Mouse (Mus musculus) retina, embryonic 14.5 days (tissue): Measurements from ENCODE around the gene Zbtb46.
A peak's percentile ranks its signal among the peaks of the same experiment; 100 is the strongest.
"Not testable (repeated sequence)": the region's sequence is repeated elsewhere in the genome, so short reads cannot be mapped to it uniquely, and the experiment has no call there.

ENCODE experiments used
- DNase-seq: peaks from one replicate; pipeline ENCODE4 v3.0.0-alpha.2; 2015; ENCODE audit warnings: low spot score

Zbtb46 gene

DNA sequence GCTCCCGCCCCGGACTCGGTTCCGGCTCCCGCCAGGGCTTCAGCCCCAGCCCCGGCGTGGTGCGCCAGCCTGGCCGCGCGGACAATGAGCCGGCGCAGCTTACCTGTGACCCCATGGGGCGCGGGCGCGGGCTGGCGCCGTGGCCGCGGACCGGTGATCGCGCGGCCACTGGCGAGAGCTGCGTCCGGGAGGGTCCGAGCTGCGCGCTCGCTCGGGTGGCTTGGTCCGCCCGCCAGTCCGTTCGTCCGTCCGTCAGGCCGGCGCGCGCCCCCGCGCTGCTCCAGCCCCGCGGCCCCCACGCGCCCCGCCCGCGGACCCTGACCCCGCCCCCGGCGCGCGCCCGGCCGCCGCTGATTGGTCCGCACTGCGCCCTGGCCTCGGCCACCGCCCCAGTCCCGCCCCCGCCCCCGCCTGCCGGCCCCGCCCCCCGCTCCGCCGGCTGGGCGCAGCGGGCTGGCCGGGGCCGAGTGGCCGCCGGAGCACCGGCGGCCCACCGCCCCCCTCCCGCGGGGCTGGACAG is at the start of gene Zbtb46:
Zbtb46 (minus strand) TSS at position 274 of the 520 bp plus-strand sequence.
- peak; percentile 83 for DNase-seq

DNA sequence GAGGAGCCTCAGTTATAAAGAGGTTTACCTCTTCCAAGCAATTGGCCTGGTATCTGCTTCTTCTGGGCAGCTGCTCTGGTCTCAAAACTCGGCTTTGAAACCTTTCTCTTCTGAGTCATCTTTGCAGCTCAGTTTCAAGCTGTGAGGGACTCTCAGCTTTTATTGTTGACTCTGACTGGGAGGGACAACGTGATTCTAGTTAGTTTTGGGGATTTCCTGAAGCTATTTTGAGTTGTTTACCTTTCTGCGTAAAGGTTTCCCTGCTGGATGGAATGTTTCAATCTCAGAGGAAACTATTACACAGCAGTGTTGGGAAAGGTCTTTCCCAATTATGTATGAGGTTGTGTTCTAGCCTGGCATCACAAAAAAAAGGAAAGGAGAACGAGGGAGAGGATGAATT is 39.4 kb upstream of the Zbtb46 start:
- DNase-seq, result no peak

DNA sequence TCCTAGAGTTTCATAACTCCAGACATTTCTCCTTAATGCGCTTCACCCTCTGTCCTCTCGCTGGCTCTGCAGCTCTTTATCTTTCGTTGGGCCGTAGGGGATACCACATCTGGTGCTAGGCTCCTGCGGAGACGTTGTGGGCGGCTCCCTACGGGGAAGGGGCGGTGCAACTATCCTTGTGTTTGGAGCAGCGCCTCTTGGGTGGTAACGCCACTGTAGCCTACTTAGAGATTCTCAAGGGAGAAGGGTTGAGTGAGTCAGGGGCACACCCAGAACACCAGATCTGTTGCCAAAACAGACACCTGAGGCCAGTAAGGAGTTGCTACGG is 38.3 kb upstream of the Zbtb46 start:
- DNase-seq, result peak; percentile 67

DNA sequence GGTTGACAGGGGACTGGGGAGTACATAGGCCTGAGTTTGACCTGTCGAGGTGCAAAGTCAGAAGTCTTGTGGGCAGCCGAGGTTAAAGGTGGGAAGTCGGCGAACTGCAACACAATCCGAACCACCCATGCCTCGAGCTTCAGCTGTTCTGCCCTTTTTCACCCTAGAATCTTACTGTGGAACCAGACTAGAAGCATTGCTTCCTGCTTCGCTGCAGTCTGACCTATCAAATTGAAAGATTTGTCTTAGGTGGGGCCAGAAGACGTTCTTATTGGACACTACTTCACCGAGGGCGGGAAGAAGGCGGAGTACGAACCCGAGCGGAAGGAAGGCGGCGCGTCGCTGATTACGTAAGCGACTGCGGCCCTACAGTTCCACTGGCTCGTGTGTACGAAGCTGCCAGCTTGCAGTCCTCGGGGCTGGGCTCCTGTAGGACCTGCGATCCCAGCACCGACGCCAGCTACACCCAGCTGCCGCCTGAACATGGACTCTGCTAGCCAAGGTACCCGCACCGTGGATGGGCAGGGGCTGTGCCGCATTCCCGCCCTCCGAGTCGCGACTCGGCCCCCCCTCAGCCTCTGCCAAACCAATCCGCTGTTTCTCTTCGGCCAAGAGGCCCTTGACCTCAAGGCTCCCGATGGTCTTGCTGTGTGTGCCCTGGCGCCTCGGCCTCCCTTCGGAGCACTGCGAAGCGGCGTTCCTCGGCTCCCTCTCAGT is 37.8 kb upstream of the Zbtb46 start, which contains the start of gene Tpd52l2:
Tpd52l2 (plus strand) TSS at position 312 of the 717 bp plus-strand sequence.
- DNase-seq, result peak; percentile 96

DNA sequence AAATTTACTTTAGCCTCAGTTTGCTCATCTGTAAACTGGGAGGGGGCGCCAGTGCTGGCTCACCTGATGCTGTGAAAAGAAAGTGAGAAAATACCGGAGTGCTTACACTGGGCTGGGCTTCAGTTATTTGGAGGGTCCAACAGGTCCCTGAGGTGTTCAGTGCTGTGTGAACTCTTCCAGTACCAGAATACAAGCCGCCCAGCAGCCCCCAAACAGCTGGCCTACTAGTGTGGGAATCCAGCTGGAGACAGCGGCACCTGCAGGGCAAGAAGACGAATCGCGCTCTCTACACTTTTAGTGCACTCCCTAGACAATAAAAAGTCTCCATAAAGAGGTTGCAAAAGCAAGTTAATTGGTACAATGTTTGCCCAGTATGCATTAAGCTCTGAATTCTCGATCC is 37.1 kb upstream of the Zbtb46 start:
- DNase-seq, result peak; percentile 71

DNA sequence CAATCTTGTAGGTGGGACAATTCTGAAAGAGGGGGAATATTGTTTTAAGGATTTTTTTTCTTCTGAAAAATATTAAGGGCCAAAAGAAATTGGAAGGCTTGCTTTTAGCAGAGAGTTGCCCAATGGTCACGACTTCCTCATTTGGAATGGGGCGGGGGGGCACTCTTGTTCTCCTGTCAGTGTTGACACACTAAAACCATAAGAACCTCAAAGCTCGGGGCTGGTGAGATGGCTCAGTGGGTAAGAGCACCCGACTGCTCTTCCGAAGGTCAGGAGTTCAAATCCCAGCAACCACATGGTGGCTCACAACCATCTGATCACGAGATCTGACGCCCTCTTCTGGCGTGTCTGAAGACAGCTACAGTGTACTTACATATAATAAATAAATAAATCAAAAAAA is 36.6 kb upstream of the Zbtb46 start:
- not testable (repeated sequence) for DNase-seq

DNA sequence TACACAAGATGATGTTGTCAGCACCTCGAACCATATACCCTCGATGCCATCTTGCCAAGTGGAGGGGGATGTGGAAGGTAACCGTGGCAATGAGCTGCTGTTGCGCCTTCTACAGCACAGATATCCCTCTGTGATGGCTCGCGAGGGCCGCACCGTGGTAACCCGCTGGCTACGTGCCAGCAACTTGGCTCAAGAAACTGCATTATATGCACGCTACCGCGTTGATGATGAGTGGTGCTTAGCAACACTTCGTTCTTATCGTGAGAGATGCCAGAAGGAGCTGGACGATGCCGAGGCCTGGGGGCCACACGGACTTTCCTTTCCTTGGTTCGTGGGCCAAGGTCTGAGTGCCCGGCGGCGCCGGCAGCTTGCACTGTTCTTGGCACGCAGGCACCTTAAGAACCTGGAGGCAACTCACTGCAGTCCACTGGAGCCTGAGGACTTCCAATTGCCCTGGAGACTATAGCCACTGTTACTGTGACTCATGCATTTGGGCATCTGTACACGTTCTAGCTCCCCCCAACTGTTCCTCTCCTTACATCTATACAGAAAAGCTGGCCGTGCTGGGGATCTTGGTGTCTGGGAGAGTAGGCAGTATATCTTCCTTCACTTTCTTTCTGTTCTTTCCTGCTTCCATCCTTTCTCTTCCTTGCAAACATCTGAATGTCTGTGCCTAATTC is 35.2 kb upstream of the Zbtb46 start:
- DNase-seq, result no peak

DNA sequence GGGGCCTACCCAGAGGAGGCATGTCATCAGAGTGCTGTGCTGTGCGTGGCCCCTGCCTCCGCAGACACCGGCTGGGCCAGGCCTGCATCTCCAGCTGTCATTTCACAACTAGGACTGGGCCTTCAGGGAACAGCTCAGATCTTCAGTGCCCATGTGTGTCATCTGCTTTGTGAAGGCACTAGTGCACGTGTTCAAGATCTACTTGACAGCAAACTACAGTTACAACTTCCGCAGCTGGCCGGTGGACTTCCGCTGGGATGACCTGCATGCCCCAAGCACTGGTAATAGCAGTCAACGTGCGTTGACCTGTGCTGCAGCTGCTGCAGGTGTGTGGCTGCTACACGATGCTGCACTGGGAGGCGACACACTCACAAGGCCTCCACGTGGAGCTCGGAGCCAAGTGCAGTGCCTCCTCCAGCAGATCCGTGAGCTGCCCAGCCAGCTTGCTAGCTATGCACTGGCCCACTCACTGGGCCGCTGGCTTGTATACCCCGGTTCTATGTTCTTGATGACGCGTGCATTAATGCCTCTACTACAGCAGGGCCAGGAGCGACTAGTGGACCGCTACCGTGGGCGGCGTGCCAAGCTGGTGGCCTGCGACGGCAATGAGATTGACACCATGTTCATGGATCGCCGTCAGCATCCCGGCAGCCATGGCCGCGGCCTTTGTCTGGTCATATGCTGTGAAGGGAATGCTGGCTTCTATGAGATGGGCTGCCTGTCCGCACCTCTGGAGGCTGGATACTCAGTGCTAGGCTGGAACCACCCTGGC is 34.1 kb upstream of the Zbtb46 start, which contains the start of gene Abhd16b:
Abhd16b (plus strand) TSS at position 51 of the 772 bp plus-strand sequence.
- no peak for DNase-seq

DNA sequence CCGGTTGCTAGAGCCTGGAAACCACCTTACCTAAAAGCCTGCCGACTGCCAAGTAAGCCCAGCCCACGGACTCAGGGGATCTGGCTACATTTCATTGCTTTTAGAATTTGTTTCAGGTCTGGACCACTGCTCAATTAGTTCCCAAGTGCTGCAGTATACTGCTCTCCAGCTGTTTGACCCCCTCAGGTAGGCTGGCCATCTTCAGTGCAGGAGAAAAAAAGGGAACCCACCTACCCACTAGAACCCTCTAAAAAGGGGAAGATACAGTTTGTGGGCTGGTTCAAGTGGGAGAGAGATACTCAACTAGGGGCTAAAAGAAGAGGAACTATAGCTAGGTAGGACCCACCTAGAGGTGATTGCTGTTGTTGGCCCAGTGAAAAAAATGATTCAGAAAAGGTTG is 33.0 kb upstream of the Zbtb46 start:
- no peak for DNase-seq

DNA sequence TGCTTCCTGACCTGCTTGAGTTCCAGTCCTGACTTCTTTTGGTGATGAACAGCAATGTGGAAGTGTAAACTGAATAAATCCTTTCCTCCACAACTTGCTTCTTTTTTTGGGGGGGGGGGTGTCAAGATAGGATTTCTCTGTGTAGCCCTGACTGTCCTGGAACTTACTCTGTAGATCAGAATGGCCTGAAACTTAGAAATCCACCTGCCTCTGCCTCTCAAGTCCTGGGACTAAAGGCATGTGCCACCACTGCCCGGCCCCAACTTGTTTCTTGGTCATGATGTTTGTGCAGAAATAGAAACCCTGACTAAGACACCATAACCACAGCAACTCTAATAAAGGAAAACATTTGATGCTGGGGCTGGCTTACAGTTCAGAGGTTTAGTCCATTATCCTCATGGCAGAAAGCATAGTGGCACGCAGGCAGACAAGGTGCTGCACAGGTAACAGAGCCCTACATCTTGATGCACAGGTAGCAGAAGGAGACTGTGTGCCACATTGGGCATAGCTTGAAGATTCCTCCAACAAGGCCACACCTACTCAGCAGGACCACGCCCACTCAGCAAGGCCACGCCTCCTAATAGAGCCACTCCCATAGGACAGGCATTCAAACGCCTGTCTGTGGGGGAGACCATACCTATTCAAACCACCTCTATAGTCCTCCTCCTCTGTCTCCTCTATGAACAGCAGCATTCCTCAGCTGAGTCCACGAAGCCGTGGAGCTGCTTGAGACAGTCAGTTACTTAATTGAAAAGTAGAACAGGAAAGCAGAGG is 32.4 kb upstream of the Zbtb46 start:
- peak; percentile 48 for DNase-seq

DNA sequence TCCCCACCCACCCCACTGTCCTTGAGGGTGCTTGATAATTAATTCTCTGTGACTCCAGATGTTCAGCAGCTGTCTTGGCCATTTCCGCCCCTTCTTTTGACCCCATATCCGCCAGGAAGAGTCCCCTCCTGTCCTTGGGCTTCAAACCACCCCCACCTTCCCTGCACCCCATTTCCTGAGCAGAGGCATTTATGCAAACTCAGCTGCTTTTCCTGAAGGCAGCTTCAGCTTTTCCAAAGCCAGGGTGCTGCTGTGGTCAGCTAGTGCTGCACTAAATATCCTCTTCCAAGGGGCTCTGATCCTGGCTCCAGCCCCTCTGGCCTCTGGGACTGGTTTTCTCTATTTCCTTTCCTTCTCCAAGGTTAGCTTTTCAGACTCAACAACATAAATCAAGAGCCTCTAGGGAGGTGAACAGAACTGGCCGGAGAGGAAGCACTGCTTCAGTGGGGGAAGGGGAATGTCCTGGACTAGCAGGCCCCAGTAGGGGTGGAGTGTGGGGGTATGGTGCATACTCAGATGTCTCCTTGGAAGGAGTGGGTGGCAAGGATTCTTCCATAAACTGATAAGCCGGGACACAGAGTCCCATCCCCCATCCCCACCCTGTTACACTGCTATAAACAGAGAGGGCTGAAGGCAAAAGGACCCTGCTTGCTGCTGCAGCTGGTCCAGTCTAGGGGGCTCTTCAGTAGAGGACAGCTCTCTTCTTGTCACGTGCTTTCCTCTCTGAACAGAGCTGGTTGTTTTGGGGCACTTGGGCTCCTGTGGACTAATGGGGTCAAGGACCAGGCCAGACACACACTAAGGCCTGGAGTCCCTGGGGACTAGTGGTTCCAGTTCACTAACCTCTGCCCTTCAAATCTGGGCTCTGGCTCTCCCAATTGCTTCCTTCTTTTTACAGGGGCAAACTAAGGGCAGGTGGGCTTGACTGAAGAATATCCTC is 28.4 kb upstream of the Zbtb46 start:
- peak; percentile 13 for DNase-seq

DNA sequence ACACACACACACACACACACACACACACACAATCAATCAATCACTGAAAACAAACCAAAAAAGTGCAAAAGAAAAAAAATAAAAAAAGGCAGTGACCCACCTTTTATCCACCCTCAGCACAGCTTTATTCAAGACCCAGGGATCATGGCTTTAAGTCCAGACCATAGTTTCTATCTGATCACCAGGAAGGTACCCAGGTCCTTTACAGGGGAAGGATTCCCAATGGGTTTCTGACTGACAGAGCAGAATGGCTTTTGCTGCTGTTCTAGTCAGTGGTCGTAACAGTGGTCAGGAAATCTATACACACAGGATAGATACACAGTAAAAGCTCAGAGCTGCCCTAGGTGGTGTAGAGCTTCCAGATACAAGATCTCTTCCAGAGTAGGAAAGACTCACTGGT is 26.5 kb upstream of the Zbtb46 start:
- DNase-seq, result peak; percentile 16

DNA sequence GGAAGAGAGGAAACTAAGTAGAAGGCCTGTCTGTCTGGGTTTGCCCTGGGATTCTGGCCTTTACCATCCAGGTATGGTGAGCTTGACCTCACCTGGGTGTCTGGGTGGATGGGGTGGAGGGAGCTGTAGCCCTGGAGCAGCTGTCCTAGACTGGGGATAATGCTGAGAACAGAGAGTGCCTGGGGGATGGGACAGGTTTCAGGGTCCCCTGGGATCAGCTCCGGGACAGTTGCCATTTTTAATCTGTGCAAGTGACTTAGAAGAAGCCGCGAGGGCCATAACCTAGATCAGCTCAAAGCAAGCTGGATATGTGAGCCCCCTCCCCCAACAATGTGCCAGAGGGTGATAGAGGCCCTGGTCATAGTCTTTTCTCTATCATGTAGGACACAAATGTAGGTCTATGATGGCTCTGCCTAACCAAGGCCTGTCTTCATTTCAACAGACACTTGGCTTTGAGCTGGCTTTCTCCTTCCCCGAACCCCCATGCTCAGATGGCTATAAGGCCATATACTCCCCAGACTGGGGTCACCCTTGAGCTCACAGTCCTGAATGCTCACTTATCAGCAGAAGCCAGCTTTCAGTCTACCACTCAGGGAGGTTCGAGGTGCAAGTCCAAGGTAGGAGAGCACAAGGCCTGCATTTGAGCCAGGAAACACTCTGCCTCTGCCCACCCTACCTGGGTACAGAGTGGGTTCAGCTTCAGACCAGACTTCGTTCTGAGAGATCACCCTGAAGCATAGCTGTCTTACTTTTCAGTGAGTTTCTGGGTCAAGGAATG is 25.4 kb upstream of the Zbtb46 start:
- DNase-seq, result no peak

DNA sequence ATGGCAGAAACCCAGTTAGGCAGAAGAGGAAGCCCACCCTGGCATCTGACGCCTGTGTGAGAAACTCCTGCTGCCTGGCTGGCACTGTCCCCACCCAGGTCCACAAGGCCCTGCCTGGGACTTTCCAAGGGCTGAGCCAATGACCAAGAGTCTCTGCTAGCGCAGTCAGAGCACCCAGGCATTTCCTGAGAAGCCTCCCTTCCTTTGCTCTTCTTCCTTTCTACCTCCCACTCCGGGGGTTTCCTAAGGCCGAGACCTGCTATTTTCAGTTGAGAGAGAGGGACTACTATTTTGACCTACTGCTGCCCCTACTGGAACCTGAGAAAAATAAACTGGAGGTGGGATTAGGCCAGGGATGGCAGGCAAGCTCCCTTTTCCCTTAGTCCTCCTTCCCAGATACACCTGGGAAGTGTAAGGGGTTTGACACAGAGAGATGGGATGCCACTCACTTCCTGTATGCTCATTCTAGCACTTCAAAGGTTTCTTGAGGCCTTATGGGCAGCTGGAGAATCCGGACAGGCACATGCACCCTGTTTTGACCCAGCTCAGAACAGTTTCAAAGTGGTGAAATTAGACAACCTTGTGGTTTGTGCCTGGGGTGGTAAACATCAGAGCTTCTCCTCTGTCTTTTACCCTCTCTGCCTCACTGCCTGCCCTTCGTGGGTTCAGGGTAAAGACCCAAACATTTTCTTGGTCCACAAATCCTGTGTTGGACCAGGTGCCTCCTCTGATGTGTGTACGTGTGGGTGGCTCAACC is 24.5 kb upstream of the Zbtb46 start:
- peak; percentile 43 for DNase-seq

DNA sequence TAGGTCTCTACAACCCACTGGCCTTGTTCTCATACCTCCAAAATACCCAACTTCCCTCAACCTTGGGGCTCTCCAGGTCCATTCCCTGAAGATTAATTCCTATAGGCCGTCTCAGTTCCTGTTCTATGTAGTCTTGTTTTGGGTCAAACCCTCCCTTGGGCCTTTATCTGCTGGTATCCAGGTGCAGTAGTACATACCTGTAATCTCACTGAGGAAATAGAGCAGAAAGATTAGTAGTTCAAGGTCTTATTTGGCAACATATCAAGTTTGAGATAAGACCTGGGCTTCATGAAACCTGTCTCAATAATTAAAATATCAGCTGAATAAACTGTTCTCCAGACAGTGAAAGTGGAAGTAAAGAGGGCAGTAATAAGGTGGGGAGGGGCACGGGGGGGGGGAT is 23.9 kb upstream of the Zbtb46 start:
- no peak for DNase-seq

DNA sequence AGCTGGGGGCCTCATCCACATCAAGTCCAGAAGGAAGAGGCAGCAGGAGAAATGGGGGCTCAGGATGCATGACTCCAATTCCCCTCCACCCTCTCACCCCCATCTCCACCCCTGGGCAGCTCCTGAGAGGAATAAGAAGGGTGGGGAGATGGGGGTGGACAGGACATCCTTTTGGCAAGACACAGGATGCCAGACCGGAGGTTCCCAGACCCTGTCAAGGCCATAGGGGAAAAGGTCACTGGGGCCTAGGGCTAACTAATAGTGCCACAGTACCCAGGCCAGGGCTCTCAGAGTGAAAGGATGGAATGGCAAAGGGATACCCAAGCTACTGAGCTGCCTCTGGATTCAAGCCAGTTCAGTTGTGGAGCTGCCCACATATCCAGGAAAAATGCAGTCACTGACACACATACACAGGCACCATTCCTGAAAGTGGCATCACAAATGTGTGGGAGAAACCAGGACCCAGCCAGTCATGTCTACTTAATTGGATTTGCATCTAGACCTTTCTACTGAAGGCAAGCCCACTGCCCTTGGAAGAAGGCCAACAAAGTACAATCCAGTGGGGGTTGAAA is 13.1 kb upstream of the Zbtb46 start:
- DNase-seq, result no peak

DNA sequence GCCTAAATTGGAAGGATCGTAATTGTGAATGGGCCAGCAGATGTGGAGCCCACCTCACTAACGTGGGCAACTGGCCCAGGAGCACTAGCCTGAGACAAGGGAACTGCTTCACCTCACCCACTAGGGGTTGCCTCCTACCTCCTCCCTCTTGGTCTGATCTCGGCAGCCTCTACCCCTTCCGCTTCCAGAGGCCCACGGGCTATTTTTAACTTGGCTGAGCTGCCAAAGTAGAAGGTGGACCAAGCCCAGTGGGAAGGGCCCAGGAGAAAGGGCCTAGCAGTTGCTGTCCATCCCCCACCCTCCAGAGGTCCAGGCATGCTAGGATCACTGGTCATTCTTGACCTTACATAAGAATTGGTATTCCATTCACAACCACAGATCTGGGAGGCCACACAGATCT is 12.0 kb upstream of the Zbtb46 start:
- no peak for DNase-seq

DNA sequence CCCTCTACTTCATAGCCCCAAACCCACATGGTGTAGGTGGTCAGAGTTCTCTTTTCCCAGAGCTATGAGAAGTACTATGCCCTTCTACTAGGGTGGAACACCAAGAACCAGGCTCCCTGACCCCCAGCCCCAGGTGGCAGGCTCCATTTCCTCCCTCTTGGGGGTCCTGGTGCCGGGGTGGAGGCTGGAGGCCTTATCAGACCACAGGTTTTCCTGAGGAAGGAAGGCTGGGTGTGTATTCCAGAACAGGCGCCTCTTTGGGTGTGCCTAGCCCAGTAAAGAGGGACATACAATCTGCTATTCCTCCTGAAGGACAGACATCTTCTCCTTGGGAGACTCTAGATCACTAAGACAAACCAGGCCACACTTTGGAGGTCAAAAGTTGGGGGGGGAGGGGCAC is 11.1 kb upstream of the Zbtb46 start:
- no peak for DNase-seq

DNA sequence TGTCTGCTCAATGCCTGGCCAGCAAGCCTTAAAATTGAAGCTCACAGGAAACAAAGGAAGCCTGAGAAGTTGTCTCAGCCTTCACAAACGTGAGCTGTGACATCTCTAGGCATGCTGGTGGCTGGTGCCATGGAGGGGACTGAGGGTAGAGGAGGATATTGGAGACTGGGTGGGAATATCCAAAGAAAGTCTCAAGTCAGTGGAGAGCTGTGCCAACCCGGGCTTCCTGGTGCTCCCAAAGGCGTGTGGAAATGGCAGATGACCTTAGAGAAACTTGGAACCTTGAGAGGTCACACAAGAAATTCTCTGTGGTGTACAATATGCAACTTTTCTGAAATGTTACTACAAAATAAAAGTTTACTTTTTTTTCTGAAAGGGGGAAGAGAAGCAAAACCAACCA is 6.2 kb upstream of the Zbtb46 start:
- no peak for DNase-seq
